Mouse (Mus musculus) embryonic fibroblast, embryonic 13.5 days (primary cell): ENCODE data around the gene Prtg.

ENCODE experiments used
- CTCF ChIP-seq: IDR thresholded peaks from 2 replicates; pipeline ENCODE4 v1.5.1; 2011; ENCODE audit warnings: mild to moderate bottlenecking, control low read depth, low read length, moderate library complexity, borderline replicate concordance; ENCODE audit not compliant: insufficient read depth
- POLR2A ChIP-seq: IDR thresholded peaks from 2 replicates; pipeline ENCODE4 v1.6.1; 2011; ENCODE audit warnings: low read depth, mild to moderate bottlenecking, control low read depth, low read length, moderate library complexity

- no peak for TF ChIP-seq CTCF
- TF ChIP-seq POLR2A: no peak
Measured at GRCm38 (mm10) chr9:72812091-72812490, 5.4 kb downstream of the Prtg start.
